Mouse (Mus musculus): Measurements from ENCODE around the gene Usp22. TPM values are rescaled to one million over a fixed set of nuclear protein-coding genes. Genes with fewer than 3 reads are reported as not detected.

The Usp22 gene
- total RNA-seq, 2 experiments from 2014 or later: 195 to 215 TPM

DNA sequence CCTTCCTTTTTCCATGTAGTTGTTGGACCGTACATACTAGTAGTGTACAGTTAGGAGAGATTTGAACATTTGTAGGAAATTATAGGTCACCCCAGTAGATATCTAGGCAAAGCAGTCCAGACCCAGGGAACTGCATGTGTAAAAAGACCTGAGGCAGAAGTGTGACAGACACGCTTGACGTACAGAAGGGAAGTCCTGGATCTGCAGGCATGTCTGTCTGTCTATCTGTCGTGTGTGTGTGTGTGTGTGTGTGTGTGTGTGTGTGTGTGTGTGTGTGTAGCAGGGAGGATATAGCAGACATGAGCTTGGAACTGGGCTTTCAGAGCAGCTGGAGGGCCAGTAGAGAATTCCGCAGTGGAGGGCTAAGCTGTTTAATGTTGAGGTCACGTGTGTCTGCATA, 65.1 kb downstream of the Usp22 start:
- DNase-seq (ENCODE audit: low spot score in 2 of 2): no peak

DNA sequence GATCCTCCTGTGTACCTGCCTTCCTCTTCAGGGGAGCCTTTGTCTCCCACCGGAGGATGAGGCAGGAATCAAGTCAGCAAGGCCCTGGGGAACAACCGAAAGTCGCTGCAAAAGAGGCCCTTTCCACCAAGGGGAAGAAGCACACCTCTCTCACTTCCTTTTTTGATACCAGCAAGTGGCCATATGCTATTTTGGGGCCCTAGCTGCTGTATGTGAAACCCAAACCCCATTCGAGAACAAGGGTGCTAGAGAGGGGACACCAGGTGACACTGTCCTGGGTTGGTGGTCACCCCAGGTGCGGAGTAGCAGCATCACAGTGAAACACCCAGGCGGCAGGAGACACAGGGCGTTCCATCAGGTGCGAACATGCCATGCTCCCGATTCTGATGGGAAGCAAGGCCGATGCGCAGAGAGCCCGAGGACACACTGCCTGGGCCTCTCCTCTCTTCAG, 65.9 kb downstream of the Usp22 start:
- no peak for DNase-seq (ENCODE audit: low spot score in 2 of 2)

- peak; percentile 87 to 94 for DNase-seq (ENCODE audit: low spot score in 2 of 2)
Observed at GRCm38 (mm10) chr11:61104241-61104901, 70.5 kb downstream of the Usp22 start.

DNA sequence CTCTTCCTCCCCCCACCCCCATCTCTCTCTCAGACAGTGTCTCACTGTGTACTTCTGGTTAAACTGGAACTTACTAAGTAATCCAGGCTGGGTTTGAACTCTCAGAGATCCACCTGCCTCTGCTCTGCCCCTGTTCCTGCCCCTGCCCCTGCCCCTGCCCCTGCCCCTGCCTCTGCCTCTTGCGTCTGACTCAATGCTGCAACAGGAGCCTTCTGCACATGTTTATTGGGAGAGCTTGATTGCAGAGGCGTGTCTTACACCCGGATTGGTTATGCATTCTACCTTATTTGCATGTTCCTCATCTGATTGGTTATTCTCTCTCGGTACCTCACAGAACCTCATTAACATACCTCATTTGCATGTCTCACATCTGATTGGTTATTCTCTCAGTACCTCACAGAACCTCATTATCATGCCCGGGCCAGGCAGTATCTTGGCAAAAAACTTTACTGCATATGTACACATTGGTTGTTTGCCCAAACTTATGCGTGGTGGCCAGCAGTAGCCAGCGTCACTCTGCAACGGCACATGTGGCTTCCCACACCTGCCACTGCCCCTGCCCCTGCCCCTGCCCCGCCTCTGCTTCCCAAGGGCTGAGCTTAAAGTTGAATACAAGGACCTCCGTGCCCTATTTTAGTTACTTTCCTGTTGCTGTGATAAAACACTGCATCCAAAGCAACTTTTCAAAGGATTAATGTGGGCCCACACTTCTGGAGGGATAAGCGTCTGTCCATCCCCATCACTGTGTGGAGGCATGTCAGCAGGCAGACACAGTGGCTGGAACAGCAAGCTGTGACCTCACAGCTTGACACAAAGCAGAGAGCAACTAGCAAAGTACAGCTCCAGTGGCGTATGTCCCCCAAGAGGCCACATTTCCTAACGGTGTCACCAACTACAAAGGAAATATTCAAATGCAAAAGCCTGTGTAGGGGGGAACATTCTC, 72.2 kb downstream of the Usp22 start:
- DNase-seq (ENCODE audit: low spot score in 2 of 2): no peak

Other genes with a start within 250 kb of the Usp22 start
- 10 to 100 TPM; 20.5 to 21.4 TPM for gene Map2k3, start 243.0 kb downstream of the Usp22 start, total RNA-seq (2021)
- gene Kcnj12, start 152.5 kb downstream of the Usp22 start, total RNA-seq (2021): 10 to 100 TPM; 18.9 to 19.0 TPM
- gene Tnfrsf13b, start 48.3 kb downstream of the Usp22 start, total RNA-seq (2021): under 1 TPM; 0.52 to 1.00 TPM
- gene Aldh3a1, start 32.5 kb upstream of the Usp22 start, total RNA-seq (2021): 1 to 10 TPM; 2.9 to 3.2 TPM
- gene Aldh3a2, start 92.4 kb upstream of the Usp22 start, total RNA-seq (2021): 10 to 100 TPM; 50.8 to 54.9 TPM
- gene Slc47a2, start 167.8 kb upstream of the Usp22 start, total RNA-seq (2021): under 1 TPM; 0.14 to 0.59 TPM
- gene Slc47a1, start 203.3 kb upstream of the Usp22 start, total RNA-seq (2021): 1 to 10 TPM; 1.1 to 3.1 TPM

Data from left cerebral cortex, adult 18-20 months (tissue).